Mouse (Mus musculus): ENCODE measurements around the gene Tmem230. TPM values are rescaled to one million over a fixed set of nuclear protein-coding genes. Genes with fewer than 3 reads are reported as not detected.

Gene Tmem230
- total and polyA plus RNA-seq, 2 experiments from 2014 or later = 37.1 to 46.1 TPM

- 57% methylated on average over 16 of the region's 16 CpGs for WGBS
- TF ChIP-seq CTCF (IDR thresholded peaks at IDR 0.05; ENCODE audit: low read depth) (no peak), EP300 (IDR thresholded peaks at IDR 0.05; ENCODE audit: low read depth) (no peak)
These were observed 13.4 kb downstream of the Tmem230 start for GRCm38 (mm10) chr2:132233985-132234765.

GRCm38 (mm10) chr2:132232413-132232945 lies 15.1 kb downstream of the Tmem230 start:
- Histone ChIP-seq H3K9me3 (replicated peaks; ENCODE audit: control insufficient read depth, low read length) (no peaks in the 10 kb centered on the region), H3K4me1 (ENCODE audit: control insufficient read depth, insufficient read depth) (no peaks in the 10 kb centered on the region)
- TF ChIP-seq EP300 (IDR thresholded peaks at IDR 0.05; ENCODE audit: low read depth) (no peak), CTCF (IDR thresholded peaks at IDR 0.05; ENCODE audit: low read depth) (no peak)

More at GRCm38 (mm10) chr2:132233985-132234765, 13.4 kb downstream of the Tmem230 start:
- Histone ChIP-seq H3K9ac (replicated peaks; ENCODE audit: low read depth, low read length) (no peak overlapping the region), H3K27me3 (ENCODE audit: control insufficient read depth, insufficient read depth, low read length) (no peaks in the 10 kb centered on the region), H3K27ac (ENCODE audit: low read depth) (no peak overlapping the region), H3K9me3 (replicated peaks; ENCODE audit: control insufficient read depth, low read length) (no peaks in the 10 kb centered on the region), H3K4me2 (ENCODE audit: low read depth, low read length) (no peak overlapping the region), H3K4me3 (ENCODE audit: low read depth, low read length) (no peak overlapping the region), H3K36me3 (replicated peaks; ENCODE audit: control insufficient read depth, insufficient read depth, low read length) (0 out of 2 replicates have a peak, but pooled peaks cover 7% of the 10 kb centered on the region), H3K4me1 (ENCODE audit: control insufficient read depth, insufficient read depth) (no peaks in the 10 kb centered on the region)
- no peak for ATAC-seq (ENCODE audit: insufficient read depth, low read depth)
- DNase-seq (ENCODE audit: low spot score) = no peak

GRCm38 (mm10) chr2:132224359-132224758 lies 23.2 kb downstream of the Tmem230 start:
- H3K27ac ChIP-seq (ENCODE audit: low read depth) = no peak overlapping the region
- H3K36me3 ChIP-seq (replicated peaks; ENCODE audit: control insufficient read depth, insufficient read depth, low read length) = no peaks in the 10 kb centered on the region
- no peak for ATAC-seq (ENCODE audit: insufficient read depth, low read depth)
- H3K27me3 ChIP-seq (ENCODE audit: control insufficient read depth, insufficient read depth, low read length) = no peaks in the 10 kb centered on the region
- WGBS = 75% methylated on average over 4 of the region's 4 CpGs
- no peaks in the 10 kb centered on the region for H3K4me1 ChIP-seq (ENCODE audit: control insufficient read depth, insufficient read depth)
- TF ChIP-seq EP300 (IDR thresholded peaks at IDR 0.05; ENCODE audit: low read depth) (no peak), CTCF (IDR thresholded peaks at IDR 0.05; ENCODE audit: low read depth) (no peak)
- no peak overlapping the region for H3K9ac ChIP-seq (replicated peaks; ENCODE audit: low read depth, low read length)
- no peak overlapping the region for H3K4me3 ChIP-seq (ENCODE audit: low read depth, low read length)
- H3K9me3 ChIP-seq (replicated peaks; ENCODE audit: control insufficient read depth, low read length) = no peaks in the 10 kb centered on the region
- no peak for DNase-seq (ENCODE audit: low spot score)
- no peak overlapping the region for H3K4me2 ChIP-seq (ENCODE audit: low read depth, low read length)

More at GRCm38 (mm10) chr2:132232413-132232945, 15.1 kb downstream of the Tmem230 start:
- no peak overlapping the region for H3K9ac ChIP-seq (replicated peaks; ENCODE audit: low read depth, low read length)
- no peaks in the 10 kb centered on the region for H3K27me3 ChIP-seq (ENCODE audit: control insufficient read depth, insufficient read depth, low read length)
- H3K27ac ChIP-seq (ENCODE audit: low read depth) = no peak overlapping the region
- no peaks in the 10 kb centered on the region for H3K36me3 ChIP-seq (replicated peaks; ENCODE audit: control insufficient read depth, insufficient read depth, low read length)
- DNase-seq (ENCODE audit: low spot score) = no peak
- no peak overlapping the region for H3K4me3 ChIP-seq (ENCODE audit: low read depth, low read length)
- no peak overlapping the region for H3K4me2 ChIP-seq (ENCODE audit: low read depth, low read length)
- no peak for ATAC-seq (ENCODE audit: insufficient read depth, low read depth)
- WGBS = 92% methylated on average over 3 of the region's 3 CpGs

- Histone ChIP-seq H3K4me3 (ENCODE audit: low read depth, low read length) (no peak overlapping the region), H3K27ac (ENCODE audit: low read depth) (no peak overlapping the region), H3K9me3 (replicated peaks; ENCODE audit: control insufficient read depth, low read length) (no peaks in the 10 kb centered on the region), H3K4me1 (ENCODE audit: control insufficient read depth, insufficient read depth) (no peaks in the 10 kb centered on the region), H3K9ac (replicated peaks; ENCODE audit: low read depth, low read length) (no peak overlapping the region), H3K36me3 (replicated peaks; ENCODE audit: control insufficient read depth, insufficient read depth, low read length) (no peaks in the 10 kb centered on the region), H3K27me3 (ENCODE audit: control insufficient read depth, insufficient read depth, low read length) (no peaks in the 10 kb centered on the region), H3K4me2 (ENCODE audit: low read depth, low read length) (peak overlapping the region; percentile 11; the same call in 1 of the 2 replicates)
- peak; percentile 28 for DNase-seq (ENCODE audit: low spot score)
- TF ChIP-seq CTCF (IDR thresholded peaks at IDR 0.05; ENCODE audit: low read depth) (no peak), EP300 (IDR thresholded peaks at IDR 0.05; ENCODE audit: low read depth) (no peak)
- no peak; the same call in 1 of the 2 replicates for ATAC-seq (ENCODE audit: insufficient read depth, low read depth)
- WGBS = 27% methylated on average over 11 of the region's 11 CpGs
These were observed 26.0 kb downstream of the Tmem230 start for GRCm38 (mm10) chr2:132221611-132222073.

GRCm38 (mm10) chr2:132211995-132212656 lies 35.5 kb downstream of the Tmem230 start:
- Histone ChIP-seq H3K27ac (ENCODE audit: low read depth) (no peak overlapping the region), H3K36me3 (replicated peaks; ENCODE audit: control insufficient read depth, insufficient read depth, low read length) (no peaks in the 10 kb centered on the region), H3K27me3 (ENCODE audit: control insufficient read depth, insufficient read depth, low read length) (no peaks in the 10 kb centered on the region), H3K9ac (replicated peaks; ENCODE audit: low read depth, low read length) (no peak overlapping the region), H3K4me2 (ENCODE audit: low read depth, low read length) (no peak overlapping the region), H3K4me1 (ENCODE audit: control insufficient read depth, insufficient read depth) (no peaks in the 10 kb centered on the region), H3K4me3 (ENCODE audit: low read depth, low read length) (no peak overlapping the region), H3K9me3 (replicated peaks; ENCODE audit: control insufficient read depth, low read length) (no peaks in the 10 kb centered on the region)
- no peak for TF ChIP-seq CTCF (IDR thresholded peaks at IDR 0.05; ENCODE audit: low read depth)
- 81% methylated on average over 5 of the region's 5 CpGs for WGBS
- peak; percentile 5 for DNase-seq (ENCODE audit: low spot score)
- no peak for ATAC-seq (ENCODE audit: insufficient read depth, low read depth)

Data from heart, postnatal 0 days (tissue).